Mouse (Mus musculus) intestine, embryonic 15.5 days (tissue): ENCODE measurements at regions not wholly inside any gene's neighbourhood (a gene's known extent, or its start where the extent isn't known, plus 50 kb on each side); places are given as distances from the start of the nearest gene placed in this dataset.
A peak's percentile ranks its signal among the peaks of the same experiment; 100 is the strongest.

Experiments used
- ATAC-seq: fragments of 200-750 bp; cut with Nextera tagmentation; 2 replicates; pipeline ENCODE4 v1.8.0; 2017; ENCODE audit warnings: moderate TSS enrichment, moderate library complexity
- H3K27ac ChIP-seq: fragments of 300-500 bp; sonication (generic); 2 replicates; pipeline ENCODE4 v1.5.1; 2015; ENCODE audit warnings: mild to moderate bottlenecking, inconsistent platforms
- H3K27me3 ChIP-seq: fragments of 300-500 bp; sonication (generic); replicated peaks from 2 replicates; pipeline ENCODE4 v1.6.1; 2015; ENCODE audit warnings: inconsistent platforms
- H3K36me3 ChIP-seq: fragments of 300-500 bp; sonication (generic); 2 replicates; pipeline ENCODE4 v1.6.1; 2015; ENCODE audit warnings: inconsistent platforms
- H3K4me1 ChIP-seq: fragments of 300-500 bp; sonication (generic); replicated peaks from 2 replicates; pipeline ENCODE4 v1.6.1; 2015; ENCODE audit warnings: inconsistent platforms
- H3K4me2 ChIP-seq: fragments of 300-500 bp; sonication (generic); replicated peaks from 2 replicates; pipeline ENCODE4 v1.6.1; 2015; ENCODE audit warnings: mild to moderate bottlenecking, inconsistent platforms
- H3K4me3 ChIP-seq: fragments of 300-500 bp; sonication (generic); replicated peaks from 2 replicates; pipeline ENCODE4 v1.5.1; 2015; ENCODE audit warnings: inconsistent platforms
- H3K9ac ChIP-seq: fragments of 300-500 bp; sonication (generic); 2 replicates; pipeline ENCODE4 v1.6.1; 2015; ENCODE audit warnings: inconsistent platforms
- H3K9me3 ChIP-seq: fragments of 300-500 bp; sonication (generic); 2 replicates; pipeline ENCODE4 v1.6.1; 2016; ENCODE audit warnings: inconsistent platforms
- WGBS: fragments of 180-500 bp; shearing (Covaris S2); methylation state at CpG from one replicate; pipeline ENCODE4 v1.1.7; 2015; 5-methylcytosine and 5-hydroxymethylcytosine counted together

DNA sequence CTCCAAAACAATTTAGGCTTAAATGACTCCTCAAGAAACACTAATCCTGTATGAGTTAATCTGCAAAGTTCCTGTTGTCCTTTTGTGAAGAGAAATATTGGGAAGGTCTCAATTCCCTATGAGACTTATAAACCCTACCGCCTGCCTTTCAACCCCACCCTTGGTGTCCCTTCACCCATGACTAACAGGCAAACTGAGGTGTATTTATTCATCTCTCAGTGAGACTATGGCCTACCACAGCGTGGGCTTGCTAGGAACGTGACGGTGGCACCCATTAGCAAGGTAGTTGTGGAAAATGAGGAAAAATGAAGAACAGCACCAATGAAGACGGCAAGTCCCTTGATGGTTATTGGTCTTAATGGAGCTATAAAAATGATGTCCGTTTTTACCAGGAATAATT is 181.0 kb upstream of the Tle1 start:
- Histone ChIP-seq H3K9ac (no peak overlapping the region), H3K27me3 (no peaks in the 10 kb centered on the region), H3K4me1 (0 out of 2 replicates have a peak, but pooled peaks cover 3% of the 10 kb centered on the region), H3K9me3 (no peaks in the 10 kb centered on the region), H3K27ac (no peak overlapping the region), H3K4me2 (no peak overlapping the region), H3K36me3 (no peaks in the 10 kb centered on the region), H3K4me3 (no peak overlapping the region)
- ATAC-seq = no peak
- 95% methylated on average over 6 of the region's 6 CpGs for WGBS

DNA sequence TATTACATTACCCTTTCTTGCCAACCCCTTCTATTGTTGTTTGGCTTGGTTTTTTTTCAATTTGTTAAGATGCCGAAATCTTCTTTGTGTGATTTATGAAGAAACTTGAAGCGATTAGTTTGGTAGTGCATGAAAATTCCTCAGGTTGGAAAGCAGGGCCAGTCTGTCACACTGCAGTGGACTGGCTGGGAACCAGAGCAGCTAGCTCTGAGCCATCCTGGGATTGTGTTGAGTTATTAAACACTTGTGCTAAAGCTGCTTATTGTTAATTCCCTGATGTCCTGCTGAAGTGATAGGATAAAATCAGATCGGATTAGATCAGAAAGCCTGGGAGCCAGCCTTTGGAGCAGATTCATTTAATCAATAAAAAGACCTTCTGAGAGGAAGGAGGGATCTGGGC is 180.4 kb upstream of the Tle1 start:
- Histone ChIP-seq H3K27ac (no peak overlapping the region), H3K4me2 (no peak overlapping the region), H3K36me3 (no peaks in the 10 kb centered on the region), H3K4me1 (0 out of 2 replicates have a peak, but pooled peaks cover 3% of the 10 kb centered on the region), H3K9ac (no peak overlapping the region), H3K27me3 (no peaks in the 10 kb centered on the region), H3K4me3 (no peak overlapping the region), H3K9me3 (no peaks in the 10 kb centered on the region)
- 66% methylated on average over 3 of the region's 3 CpGs for WGBS
- ATAC-seq = no peak

DNA sequence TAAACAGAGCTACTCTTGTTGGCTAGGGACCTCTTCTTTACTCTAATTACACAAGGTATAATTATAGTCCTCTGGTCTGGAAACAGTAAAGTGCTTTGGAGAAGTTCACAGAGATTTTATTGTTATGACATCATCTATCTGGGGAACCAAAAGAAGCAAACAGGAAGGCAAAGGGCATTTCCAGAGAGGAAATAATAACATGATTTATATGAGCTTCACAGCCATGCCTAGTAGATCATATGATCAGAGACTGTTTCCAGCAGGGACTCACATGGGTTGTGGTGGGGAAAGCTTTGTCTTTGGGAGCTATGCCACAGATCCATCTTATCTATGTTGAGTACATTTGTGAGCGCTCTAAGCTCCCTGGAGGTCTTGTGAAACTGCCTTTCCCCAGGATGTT is 178.8 kb upstream of the Tle1 start:
- Histone ChIP-seq H3K4me3 (no peak overlapping the region), H3K9ac (no peak overlapping the region), H3K27me3 (no peaks in the 10 kb centered on the region), H3K27ac (no peak overlapping the region), H3K9me3 (no peaks in the 10 kb centered on the region), H3K36me3 (no peaks in the 10 kb centered on the region), H3K4me1 (0 out of 2 replicates have a peak, but pooled peaks cover 3% of the 10 kb centered on the region), H3K4me2 (no peak overlapping the region)
- 57% methylated on average over 1 of the region's 1 CpGs for WGBS
- ATAC-seq = peak; percentile 80

DNA sequence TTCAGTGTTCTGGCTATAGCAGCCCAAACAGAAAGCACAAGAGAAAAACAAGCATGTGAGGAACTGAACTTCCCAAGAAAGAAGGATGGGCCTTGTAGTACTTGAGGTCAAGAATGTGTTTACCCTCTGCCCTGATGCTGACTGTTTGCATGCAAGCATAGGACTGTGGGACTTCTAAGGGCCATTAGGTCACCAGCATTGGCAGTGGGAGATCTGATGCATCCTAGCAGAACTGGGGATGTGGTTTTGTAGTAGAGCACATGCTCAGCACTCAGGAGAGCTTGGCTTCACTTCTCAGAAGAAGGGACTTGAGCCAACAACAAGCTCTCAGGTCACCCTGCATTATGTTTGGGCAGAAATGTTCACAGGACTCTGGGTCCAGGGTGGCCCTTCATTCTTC is 178.3 kb upstream of the Tle1 start:
- no peaks in the 10 kb centered on the region for H3K9me3 ChIP-seq
- H3K27ac ChIP-seq = no peak overlapping the region
- no peaks in the 10 kb centered on the region for H3K27me3 ChIP-seq
- H3K4me3 ChIP-seq = no peak overlapping the region
- 0 out of 2 replicates have a peak, but pooled peaks cover 3% of the 10 kb centered on the region for H3K4me1 ChIP-seq
- H3K36me3 ChIP-seq = no peaks in the 10 kb centered on the region
- H3K9ac ChIP-seq = no peak overlapping the region
- H3K4me2 ChIP-seq = no peak overlapping the region
- no peak; the same call in none of the 2 replicates for ATAC-seq

DNA sequence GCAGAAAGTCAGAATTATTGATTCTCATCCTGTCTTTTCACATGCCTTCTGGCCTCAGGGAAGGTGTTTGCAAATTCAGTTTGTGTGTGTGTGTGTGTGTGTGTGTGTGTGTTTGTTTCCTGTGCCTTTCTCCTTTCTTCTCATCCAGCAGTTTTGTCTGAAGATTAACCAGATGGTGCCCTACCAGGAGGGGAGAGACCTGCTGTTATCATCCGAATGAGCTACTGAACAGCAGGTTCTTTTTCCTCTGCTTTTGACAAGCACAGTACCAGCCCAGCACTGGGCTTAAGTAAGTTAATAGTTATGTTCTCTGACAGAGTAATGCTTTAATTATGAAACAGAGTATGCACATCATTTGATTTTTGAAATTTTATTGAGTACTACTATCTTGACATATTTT is 176.8 kb upstream of the Tle1 start:
- H3K4me1 ChIP-seq = 0 out of 2 replicates have a peak, but pooled peaks cover 3% of the 10 kb centered on the region
- WGBS = 65% methylated on average over 1 of the region's 1 CpGs
- ATAC-seq = no peak

DNA sequence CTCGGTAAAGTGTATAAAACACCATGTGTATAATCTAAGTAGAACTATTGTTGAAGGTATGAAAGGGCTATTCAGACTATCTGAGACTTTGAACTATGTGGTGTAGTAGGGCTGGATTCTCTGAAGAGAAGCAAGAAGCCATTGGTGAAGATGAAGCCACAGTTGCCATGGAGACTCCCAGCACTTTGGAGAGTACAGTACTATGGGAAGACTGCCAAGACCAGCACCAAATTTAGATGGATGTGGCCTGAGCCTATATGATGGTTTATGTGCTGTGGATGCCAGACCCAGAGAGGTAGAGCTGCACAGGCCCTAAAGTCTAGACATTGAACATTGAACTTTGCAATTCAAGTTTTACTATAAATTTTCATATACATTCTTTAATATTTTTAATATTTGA is 151.3 kb upstream of the Tle1 start:
- H3K4me2 ChIP-seq = no peak overlapping the region
- H3K27me3 ChIP-seq = no peaks in the 10 kb centered on the region
- no peak overlapping the region for H3K9ac ChIP-seq
- H3K4me3 ChIP-seq = no peak overlapping the region
- H3K36me3 ChIP-seq = no peaks in the 10 kb centered on the region
- H3K4me1 ChIP-seq = no peaks in the 10 kb centered on the region
- no peak overlapping the region for H3K27ac ChIP-seq
- WGBS = 73% methylated on average over 1 of the region's 1 CpGs
- H3K9me3 ChIP-seq = no peaks in the 10 kb centered on the region
- no peak for ATAC-seq

More for the DNA sequence above, 176.8 kb upstream of the Tle1 start:
- H3K4me2 ChIP-seq = no peak overlapping the region
- H3K9ac ChIP-seq = no peak overlapping the region
- no peaks in the 10 kb centered on the region for H3K9me3 ChIP-seq
- no peaks in the 10 kb centered on the region for H3K27me3 ChIP-seq
- H3K27ac ChIP-seq = no peak overlapping the region
- no peak overlapping the region for H3K4me3 ChIP-seq
- no peaks in the 10 kb centered on the region for H3K36me3 ChIP-seq

DNA sequence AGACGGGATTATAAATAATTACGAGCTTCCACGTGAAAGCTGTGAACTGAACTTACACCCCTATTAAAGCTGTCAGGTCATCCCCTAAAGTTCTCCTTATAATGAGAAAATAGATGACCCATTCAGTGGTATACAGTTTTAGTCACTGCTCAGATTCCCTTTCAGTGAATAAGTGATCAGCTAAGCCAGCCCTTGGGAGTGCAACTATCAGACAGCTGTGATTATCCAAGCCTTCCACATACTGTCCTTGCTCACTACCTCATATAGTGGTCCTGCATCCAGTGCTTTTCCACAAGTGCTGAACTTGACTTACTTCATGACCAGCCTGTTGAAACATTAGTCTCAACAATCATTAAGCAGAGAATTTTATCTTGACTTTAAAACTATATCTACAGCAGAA is 131.2 kb upstream of the Tle1 start:
- no peaks in the 10 kb centered on the region for H3K36me3 ChIP-seq
- no peaks in the 10 kb centered on the region for H3K4me1 ChIP-seq
- WGBS = 59% methylated on average over 3 of the region's 3 CpGs
- H3K4me2 ChIP-seq = no peak overlapping the region
- no peak overlapping the region for H3K27ac ChIP-seq
- ATAC-seq = no peak
- no peak overlapping the region for H3K4me3 ChIP-seq
- H3K9ac ChIP-seq = no peak overlapping the region
- H3K27me3 ChIP-seq = no peaks in the 10 kb centered on the region
- H3K9me3 ChIP-seq = no peaks in the 10 kb centered on the region

DNA sequence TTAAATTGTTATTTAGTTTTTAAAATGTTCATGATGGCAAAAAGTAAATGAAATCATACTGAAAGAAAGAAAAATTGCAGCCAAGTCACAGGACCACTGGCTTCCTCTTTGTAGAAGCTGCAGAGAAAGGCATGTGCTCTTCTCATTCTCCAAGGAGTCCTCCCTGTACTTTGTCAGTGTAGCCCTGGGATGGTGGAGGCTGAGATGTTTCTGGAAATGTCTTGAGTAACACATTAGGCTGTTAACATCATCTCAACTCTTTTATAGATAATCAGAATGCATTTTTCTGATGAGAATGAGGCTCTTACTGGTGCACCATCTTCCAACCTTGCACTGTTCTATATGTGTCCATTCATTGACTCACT is 128.3 kb upstream of the Tle1 start:
- Histone ChIP-seq H3K4me2 (no peak overlapping the region), H3K9me3 (no peaks in the 10 kb centered on the region), H3K4me1 (no peaks in the 10 kb centered on the region), H3K4me3 (no peak overlapping the region), H3K36me3 (no peaks in the 10 kb centered on the region), H3K27ac (no peak overlapping the region), H3K27me3 (no peaks in the 10 kb centered on the region), H3K9ac (no peak overlapping the region)
- ATAC-seq = no peak

DNA sequence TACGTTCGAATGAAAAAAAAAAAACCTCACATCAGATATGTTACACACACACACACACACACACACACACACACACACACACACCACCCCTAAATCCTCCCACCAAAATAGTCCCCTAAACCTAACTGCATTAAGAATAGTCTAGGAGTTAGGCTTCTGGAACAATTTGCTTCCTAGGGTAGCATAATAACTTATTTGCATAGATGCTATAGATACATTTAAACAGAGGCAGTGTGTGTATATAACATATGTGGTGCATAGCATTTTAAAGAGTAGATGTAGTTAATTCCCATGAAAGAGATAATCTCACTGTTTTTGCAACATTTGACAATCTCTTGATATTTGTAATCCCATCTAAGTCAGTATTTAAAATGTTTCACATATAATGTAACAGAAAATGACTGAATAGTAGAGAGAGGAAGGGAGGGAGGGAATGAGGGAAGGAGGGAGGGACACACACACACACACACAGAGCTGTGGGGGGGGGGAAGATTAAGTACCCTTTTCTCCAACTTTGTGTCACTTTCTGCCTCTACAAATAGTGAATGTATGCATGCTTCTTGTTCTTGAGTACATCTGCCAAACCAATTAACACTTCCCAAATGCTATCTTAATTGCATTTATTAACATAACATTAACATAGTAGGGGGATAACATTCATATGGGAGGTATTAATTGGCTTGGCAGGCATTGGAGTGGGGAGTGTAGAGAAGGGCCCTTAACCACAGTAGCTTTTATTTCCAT is 127.7 kb upstream of the Tle1 start:
- Histone ChIP-seq H3K9ac (no peak overlapping the region), H3K27me3 (no peaks in the 10 kb centered on the region), H3K4me2 (no peak overlapping the region), H3K4me3 (no peak overlapping the region), H3K27ac (no peak overlapping the region), H3K4me1 (no peaks in the 10 kb centered on the region), H3K36me3 (no peaks in the 10 kb centered on the region), H3K9me3 (no peaks in the 10 kb centered on the region)
- 91% methylated on average over 2 of the region's 2 CpGs for WGBS
- no peak for ATAC-seq

DNA sequence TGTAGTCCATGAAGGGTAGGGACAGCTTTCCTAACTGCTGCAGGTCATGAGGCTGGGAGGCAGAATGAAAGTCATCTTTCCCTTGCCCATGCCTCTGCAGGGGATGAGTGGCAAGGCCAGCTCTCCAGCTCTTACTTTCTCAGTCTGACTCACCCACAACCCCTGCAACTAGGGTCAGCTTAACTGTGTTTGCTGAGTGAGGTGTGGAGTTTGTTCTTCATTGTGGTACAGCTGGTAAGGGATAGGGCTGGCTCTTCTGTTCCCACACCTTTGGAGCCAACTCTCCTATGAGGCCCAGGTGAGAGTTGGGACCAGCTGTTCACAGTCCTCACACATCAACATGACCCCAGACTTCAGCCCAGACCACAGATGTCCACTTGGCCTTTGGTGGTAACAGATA is 124.2 kb upstream of the Tle1 start:
- no peak overlapping the region for H3K4me2 ChIP-seq
- H3K27ac ChIP-seq = no peak overlapping the region
- ATAC-seq = no peak

DNA sequence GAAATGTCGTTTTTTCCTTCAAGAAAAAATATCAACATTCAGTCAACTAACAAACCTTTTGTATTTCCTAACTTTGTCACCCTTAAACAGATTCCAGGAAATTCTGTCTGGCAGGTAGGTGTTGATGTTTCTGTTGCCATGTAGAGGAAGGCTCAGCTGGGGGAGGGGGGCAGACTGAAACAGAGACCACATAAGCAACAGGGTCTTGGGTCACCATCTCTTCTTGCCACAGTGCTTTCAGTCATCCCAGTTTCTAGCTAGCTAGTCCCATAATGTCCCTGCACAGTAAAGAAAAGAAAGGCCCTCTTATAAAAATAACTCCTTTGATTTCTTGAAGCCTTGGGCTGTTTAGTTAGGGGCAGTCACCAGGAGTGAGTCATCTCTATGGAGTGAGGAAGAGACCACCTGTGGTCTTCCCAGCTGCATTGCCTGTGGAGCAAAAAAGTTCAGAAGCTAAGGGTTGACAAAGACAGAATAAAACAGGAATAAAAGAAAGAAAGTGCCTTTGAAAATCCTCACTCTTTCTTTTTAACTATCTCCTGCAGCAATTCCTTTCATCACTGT is 84.5 kb upstream of the Tle1 start:
- Histone ChIP-seq H3K4me1 (no peaks in the 10 kb centered on the region), H3K9me3 (no peaks in the 10 kb centered on the region), H3K4me3 (no peak overlapping the region), H3K27ac (no peak overlapping the region), H3K4me2 (no peak overlapping the region), H3K27me3 (no peaks in the 10 kb centered on the region), H3K9ac (no peak overlapping the region), H3K36me3 (no peaks in the 10 kb centered on the region)
- 43% methylated on average over 1 of the region's 1 CpGs for WGBS
- no peak for ATAC-seq

More for the DNA sequence above, 124.2 kb upstream of the Tle1 start:
- no peaks in the 10 kb centered on the region for H3K36me3 ChIP-seq
- no peaks in the 10 kb centered on the region for H3K27me3 ChIP-seq
- no peak overlapping the region for H3K4me3 ChIP-seq
- H3K9me3 ChIP-seq = no peaks in the 10 kb centered on the region
- H3K4me1 ChIP-seq = no peaks in the 10 kb centered on the region
- H3K9ac ChIP-seq = no peak overlapping the region

DNA sequence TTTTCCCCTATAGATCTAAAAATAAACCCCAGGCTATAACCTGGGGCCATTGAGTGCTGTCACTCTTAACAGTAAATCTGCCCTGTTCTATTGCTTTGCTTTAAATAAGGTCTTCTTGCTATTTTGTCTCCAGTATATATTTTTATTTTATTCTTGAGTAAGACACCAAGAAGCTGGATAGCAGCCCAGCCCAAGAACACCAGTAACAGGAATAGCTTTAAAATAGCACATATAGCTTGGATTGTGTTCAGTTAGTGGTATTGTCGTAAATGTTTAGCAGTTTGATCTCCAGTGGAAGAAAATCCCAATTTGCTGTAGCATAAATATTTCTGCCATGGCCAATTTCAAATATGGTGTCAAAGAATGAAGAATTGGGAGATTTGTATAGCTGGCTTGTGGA is 49.8 kb upstream of the Tle1 start:
- WGBS = 87% methylated on average over 1 of the region's 1 CpGs
- H3K4me2 ChIP-seq = no peak overlapping the region
- no peak overlapping the region for H3K4me3 ChIP-seq
- H3K36me3 ChIP-seq = no peaks in the 10 kb centered on the region
- H3K9me3 ChIP-seq = no peaks in the 10 kb centered on the region
- no peak overlapping the region for H3K9ac ChIP-seq
- H3K27me3 ChIP-seq = no peaks in the 10 kb centered on the region
- no peak overlapping the region for H3K27ac ChIP-seq
- H3K4me1 ChIP-seq = no peaks in the 10 kb centered on the region
- no peak for ATAC-seq
